In the genomic region with DNA sequence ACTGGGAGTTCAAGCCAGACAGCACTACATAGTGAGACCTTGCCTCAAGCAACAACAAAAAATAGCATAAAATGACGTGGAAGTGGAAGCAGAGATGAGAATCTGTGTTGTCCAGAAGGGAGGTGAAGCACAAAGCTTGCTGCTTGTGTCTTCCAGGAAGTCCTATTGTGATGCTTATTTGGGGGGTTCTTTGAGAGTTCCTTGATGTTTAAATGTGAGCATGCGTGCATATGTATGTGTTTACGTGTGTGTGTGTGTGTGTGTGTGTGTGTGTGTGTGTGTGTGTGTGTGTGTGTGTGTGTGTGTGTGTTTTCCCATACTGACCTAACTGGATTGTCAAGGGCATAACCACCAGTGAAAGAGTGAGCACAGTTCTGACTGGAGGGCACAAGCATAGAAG, we compare ENCODE assay signal across 26 mouse cellular contexts. TPM values are rescaled to one million over a fixed set of nuclear protein-coding genes. Genes with fewer than 3 reads are reported as not detected.
A peak's percentile ranks its signal among the peaks of the same experiment; 100 is the strongest.
DNase-seq lines count a peak whose midpoint lies in the region; ATAC-seq lines count a peak whose summit lies in the region.
"Had no signal": no experiment of that assay in that cellular context is flagged by ENCODE, and none has a peak within 500 bp of the region (broad histone marks: within the 10 kb centered on the region; RNA-seq: fewer than 3 reads in every experiment).

No protein-coding gene starts in this region.

- no peaks in the 10 kb centered on the region for H3K9me3 ChIP-seq in liver, embryonic 13.5 days (replicated peaks)
- no peaks in the 10 kb centered on the region for H3K9me3 ChIP-seq in liver, embryonic 11.5 days (ENCODE audit: control insufficient read depth, low read length)
- H3K9me3 ChIP-seq: embryonic facial prominence, embryonic 13.5 days; embryonic facial prominence, embryonic 15.5 days; forebrain, embryonic 10.5 days; forebrain, embryonic 12.5 days; G1E had no signal

- no peak overlapping the region for H3K9ac ChIP-seq in liver, embryonic 13.5 days
- H3K9ac ChIP-seq in liver, embryonic 11.5 days (ENCODE audit: low read depth, low read length), result no peak overlapping the region
- H3K9ac ChIP-seq: embryonic facial prominence, embryonic 13.5 days; embryonic facial prominence, embryonic 15.5 days; forebrain, embryonic 12.5 days had no signal

- DNase-seq in liver, embryonic 13.5 days, result no peak
- DNase-seq in liver, embryonic 11.5 days (ENCODE audit: low spot score), result no peak
- DNase-seq in ES-CJ7 (ENCODE audit: low read depth, low spot score) (peak; percentile 69), R1 (ENCODE audit: low read depth, low spot score) (peak; percentile 93)
- DNase-seq in c-Kit-positive CD71-positive TER-119-positive erythroid progenitor cells, embryonic 14.5 days (ENCODE audit: low spot score), result no peak
- DNase-seq in lung, postnatal 4 days, result no peak
- DNase-seq: adrenal gland, adult 8-10 months; adrenal gland, postnatal 14 days; adrenal gland, postnatal 36 days; cerebellum, adult 11 months; cerebellum, adult 18-20 months; cerebellum, adult 8-10 months; cerebellum, adult 9-11 months; cerebellum, postnatal 14 days; cerebellum, postnatal 36 days; embryo, embryonic 11 days had no signal

- H3K4me2 ChIP-seq in liver, embryonic 13.5 days, result no peak overlapping the region
- no peak overlapping the region for H3K4me2 ChIP-seq in liver, embryonic 11.5 days
- H3K4me2 ChIP-seq: embryonic facial prominence, embryonic 13.5 days; embryonic facial prominence, embryonic 15.5 days; forebrain, embryonic 12.5 days had no signal

- H3K27ac ChIP-seq in liver, embryonic 13.5 days, result 0 out of 2 replicates have a peak overlapping the region, but pooled peaks have one; percentile 19
- no peak overlapping the region for H3K27ac ChIP-seq in liver, embryonic 11.5 days (ENCODE audit: low read depth, low read length)
- H3K27ac ChIP-seq: embryonic facial prominence, embryonic 13.5 days; embryonic facial prominence, embryonic 15.5 days; forebrain, embryonic 10.5 days; forebrain, embryonic 12.5 days had no signal

- H3K4me3 ChIP-seq in liver, embryonic 13.5 days (replicated peaks), result no peak overlapping the region
- H3K4me3 ChIP-seq in liver, embryonic 11.5 days (ENCODE audit: low read depth, low read length), result no peak overlapping the region
- H3K4me3 ChIP-seq: embryonic facial prominence, embryonic 13.5 days; embryonic facial prominence, embryonic 15.5 days; erythroblast, embryonic 14.5 days; forebrain, embryonic 10.5 days; forebrain, embryonic 12.5 days had no signal

- ATAC-seq in liver, embryonic 13.5 days (ENCODE audit: low read depth), result no peak
- ATAC-seq in liver, embryonic 11.5 days (replicated peaks; ENCODE audit: low FRiP score), result no peak
- ATAC-seq: activated CD4-positive, CD25-positive, alpha-beta regulatory T cell, adult 4 months; forebrain, embryonic 14.5 days; forebrain, embryonic 16.5 days; Patski had no signal

- peaks cover 45% of the 10 kb centered on the region for H3K4me1 ChIP-seq in liver, embryonic 13.5 days (replicated peaks)
- peaks cover 16% of the 10 kb centered on the region for H3K4me1 ChIP-seq in liver, embryonic 11.5 days (replicated peaks; ENCODE audit: control insufficient read depth, insufficient read depth, low read length)

- H3K27me3 ChIP-seq in liver, embryonic 13.5 days, result no peaks in the 10 kb centered on the region
- H3K27me3 ChIP-seq in liver, embryonic 11.5 days (replicated peaks; ENCODE audit: control insufficient read depth, insufficient read depth, low read length), result no peaks in the 10 kb centered on the region
- H3K27me3 ChIP-seq: embryonic facial prominence, embryonic 13.5 days; embryonic facial prominence, embryonic 15.5 days; forebrain, embryonic 12.5 days; Patski had no signal

- no peaks in the 10 kb centered on the region for H3K36me3 ChIP-seq in liver, embryonic 13.5 days
- H3K36me3 ChIP-seq in liver, embryonic 11.5 days (ENCODE audit: control insufficient read depth, insufficient read depth, low read length), result no peaks in the 10 kb centered on the region
- H3K36me3 ChIP-seq: embryonic facial prominence, embryonic 13.5 days; embryonic facial prominence, embryonic 15.5 days; forebrain, embryonic 10.5 days; forebrain, embryonic 12.5 days had no signal

- 77% methylated on average over 3 of the region's 3 CpGs for WGBS in liver, embryonic 13.5 days (ENCODE audit: insufficient replicate concordance)
- WGBS in liver, embryonic 11.5 days, result 80% methylated on average over 3 of the region's 3 CpGs

RNA-seq across cellular contexts. Expression of a gene that starts 5.2 kb away (rescaled TPM):
- polyA plus RNA-seq in liver, embryonic 13.5 days (2015; fragmentation: Nextera tagmentation; extraction: Ambion mirVana), result 34.9 and 37.3 TPM in 2 replicates
- polyA plus RNA-seq in liver, embryonic 11.5 days (2014; fragmentation: Nextera tagmentation; extraction: Ambion mirVana), result 42.7 and 43.6 TPM in 2 replicates

Comparison
In these comparisons a context has a peak if more than half of its experiments do, and no peak if none do; other contexts are left out.
1. DNase-seq: peak in ES-CJ7 (single experiment) and R1 (single experiment); none in liver, embryonic 13.5 days (single experiment), liver, embryonic 11.5 days (single experiment), c-Kit-positive CD71-positive TER-119-positive erythroid progenitor cells, embryonic 14.5 days (single experiment) and lung, postnatal 4 days (0 of 2).